Mouse (Mus musculus) heart, adult 2 months (tissue): ENCODE measurements around the gene Mtch1.

Experiments used
- CTCF ChIP-seq: fragments of 200-600 bp; IDR thresholded peaks from 2 replicates; pipeline ENCODE4 v1.8.1; 2022; ENCODE audit warnings: antibody characterized with exemption, mild to moderate bottlenecking, moderate library complexity
- EP300 ChIP-seq: fragments of 200-500 bp; IDR thresholded peaks from 2 replicates; pipeline ENCODE4 v1.6.1; 2011; ENCODE audit warnings: low read depth, low read length, control low read depth; ENCODE audit not compliant: insufficient read depth
- POLR2A ChIP-seq: fragments of 200-500 bp; IDR thresholded peaks from 2 replicates; pipeline ENCODE4 v1.6.1; 2011; ENCODE audit warnings: mild to moderate bottlenecking, low read depth, low read length, control low read depth; ENCODE audit not compliant: insufficient read depth

DNA sequence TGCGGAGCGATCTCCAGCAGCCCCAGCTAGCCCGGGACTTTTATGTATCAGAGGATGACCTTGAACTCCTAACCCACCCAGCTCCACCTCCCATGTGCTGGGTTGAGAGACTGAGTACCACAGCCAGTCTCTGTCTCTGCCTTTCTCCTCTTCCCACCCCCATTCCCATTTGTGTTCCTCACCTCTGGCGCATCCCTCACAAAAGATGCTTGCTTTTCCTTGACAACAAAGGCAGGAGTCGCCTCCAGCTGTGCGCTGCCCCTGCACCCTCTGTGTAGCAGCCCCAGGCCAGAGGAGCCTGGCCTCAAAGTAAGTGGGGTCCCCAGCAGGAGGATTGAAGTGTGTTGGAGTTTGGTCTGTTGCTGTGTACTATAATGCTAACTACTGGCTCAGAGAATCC is 38.0 kb upstream of the Mtch1 start:
- no peak for TF ChIP-seq EP300
- TF ChIP-seq CTCF = no peak
- no peak for TF ChIP-seq POLR2A
